Mouse (Mus musculus): ENCODE measurements around the gene Rarres2.
"Not testable (repeated sequence)": the region's sequence is repeated elsewhere in the genome, so short reads cannot be mapped to it uniquely, and the experiment has no call there.

The Rarres2 gene

GRCm38 (mm10) chr6:48541560-48542450 lies 30.8 kb downstream of the Rarres2 start:
- DNase-seq (ENCODE audit: low read depth in 2 of 2, low spot score in 2 of 2), result no peak

DNA sequence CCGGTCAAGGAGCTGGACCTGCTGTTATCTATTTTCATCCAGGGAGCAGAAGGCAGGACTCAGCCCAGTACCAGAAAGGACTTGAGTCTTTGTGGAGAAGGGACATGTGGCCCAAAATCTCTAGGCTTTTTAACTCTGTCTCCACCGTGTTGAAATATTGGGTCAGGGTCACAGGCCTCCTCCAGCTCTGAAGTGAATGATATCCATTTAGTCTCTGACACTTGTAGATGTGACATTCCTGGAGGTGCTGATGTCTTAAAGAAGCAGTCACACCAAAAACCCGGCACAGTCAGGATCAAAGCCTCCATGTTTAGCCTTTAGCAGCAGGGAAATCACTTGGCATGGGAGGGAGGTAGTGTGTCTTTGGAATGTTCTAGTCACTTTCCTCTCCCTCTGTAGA lies 31.9 kb downstream of the Rarres2 start:
- DNase-seq (ENCODE audit: low read depth in 2 of 2, low spot score in 2 of 2), result no peak

DNA sequence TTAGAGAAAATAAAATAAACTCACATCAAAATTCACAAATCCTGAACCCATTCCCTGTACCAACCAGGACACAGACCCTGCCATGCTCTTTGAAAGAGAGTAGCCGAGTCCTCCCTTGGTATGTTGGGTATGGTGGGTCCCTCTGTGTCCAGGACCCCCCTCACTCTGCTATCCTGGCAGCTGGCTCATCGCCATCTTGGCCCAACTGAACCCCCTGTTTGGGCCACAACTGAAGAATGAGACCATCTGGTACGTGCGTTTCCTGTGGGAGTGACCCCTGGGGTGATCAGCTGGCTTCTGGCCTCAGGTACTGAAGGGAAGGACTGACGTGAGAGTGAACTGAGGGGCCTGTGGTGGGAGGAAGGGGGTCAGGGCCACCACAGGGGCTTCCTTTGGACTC lies 32.7 kb downstream of the Rarres2 start:
- DNase-seq (ENCODE audit: low read depth in 2 of 2, low spot score in 2 of 2), result no peak

GRCm38 (mm10) chr6:48538841-48539737 lies 33.5 kb downstream of the Rarres2 start:
- DNase-seq (ENCODE audit: low read depth in 2 of 2, low spot score in 2 of 2), result peak; percentile 65 to 75

- DNase-seq (ENCODE audit: low read depth in 2 of 2, low spot score in 2 of 2), result no peak
These were observed 35.3 kb downstream of the Rarres2 start, which contains the start of gene Atp6v0e2 for GRCm38 (mm10) chr6:48537105-48537954. Gene Atp6v0e2, plus strand, starts transcription at chr6:48537615.

- DNase-seq (ENCODE audit: low read depth in 2 of 2, low spot score in 2 of 2), result no peak
These were observed 36.5 kb downstream of the Rarres2 start for GRCm38 (mm10) chr6:48536091-48536490.

GRCm38 (mm10) chr6:48534913-48535312 lies 37.7 kb downstream of the Rarres2 start:
- no peak for DNase-seq (ENCODE audit: low read depth in 2 of 2, low spot score in 2 of 2)

GRCm38 (mm10) chr6:48533475-48533874 lies 39.1 kb downstream of the Rarres2 start:
- no peak for DNase-seq (ENCODE audit: low read depth in 2 of 2, low spot score in 2 of 2)

DNA sequence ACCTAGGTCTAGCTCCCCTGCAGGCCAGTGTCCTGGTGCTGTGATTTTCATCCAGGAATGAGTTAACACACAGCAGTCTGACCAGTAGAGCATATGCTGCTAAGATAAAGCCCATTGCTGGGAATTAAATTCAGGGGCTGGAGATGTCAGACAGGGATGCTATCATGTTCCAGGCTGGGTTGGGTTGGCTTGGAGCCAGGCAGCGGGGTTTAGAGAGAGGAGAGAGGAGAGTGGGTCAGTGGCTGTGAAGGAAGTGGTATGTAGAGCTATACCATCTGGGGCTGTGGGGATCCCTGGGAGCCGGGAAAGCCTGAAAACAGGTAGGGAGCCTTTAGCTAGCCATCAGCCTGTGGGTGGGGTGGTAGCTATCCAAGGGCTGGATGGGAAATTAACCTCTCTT lies 41.7 kb downstream of the Rarres2 start:
- no peak for DNase-seq (ENCODE audit: low read depth in 2 of 2, low spot score in 2 of 2)

- DNase-seq (ENCODE audit: low read depth in 2 of 2, low spot score in 2 of 2), result no peak
These were observed 42.6 kb downstream of the Rarres2 start for GRCm38 (mm10) chr6:48529871-48530440.

DNA sequence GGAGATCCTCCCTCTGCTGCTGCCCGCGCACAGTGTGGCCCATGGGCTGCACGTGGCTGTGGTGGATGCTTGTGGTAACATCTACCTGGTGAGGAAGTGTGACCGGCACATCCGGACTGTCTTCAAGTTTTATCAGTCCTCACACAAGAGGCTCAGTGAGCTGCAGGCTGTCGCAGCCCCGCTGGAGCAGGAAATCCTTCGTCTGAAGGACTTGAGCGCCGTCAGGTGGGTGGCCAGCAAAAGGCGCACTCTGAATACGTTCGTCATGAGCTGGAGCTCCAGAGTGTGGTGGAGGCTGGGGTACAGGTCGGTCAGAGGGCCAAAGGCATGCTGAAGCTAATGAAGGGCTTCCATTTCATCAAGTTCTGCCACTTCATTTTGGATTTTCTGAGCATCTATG lies 43.3 kb downstream of the Rarres2 start:
- no peak for DNase-seq (ENCODE audit: low read depth in 2 of 2, low spot score in 2 of 2)

DNA sequence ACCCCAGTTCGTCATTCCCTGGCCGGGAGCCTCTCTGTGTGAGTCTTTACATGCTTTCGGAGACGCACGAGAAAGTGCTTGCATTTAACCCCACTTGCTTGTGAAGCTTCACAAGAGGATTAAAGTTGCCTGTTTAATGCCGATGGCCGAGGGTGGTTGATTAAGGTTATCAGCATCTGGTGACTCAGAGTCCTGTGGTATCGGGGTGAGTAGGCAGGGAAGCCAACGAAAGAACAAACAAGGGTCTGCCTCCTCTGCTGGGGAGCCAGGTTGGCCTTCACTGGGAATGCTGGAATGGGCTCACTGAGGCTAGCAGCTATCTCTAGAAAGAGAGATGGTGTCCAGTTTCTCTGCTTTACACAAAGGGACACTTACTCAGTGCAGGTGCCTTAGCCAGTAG lies 44.7 kb downstream of the Rarres2 start:
- DNase-seq (ENCODE audit: low read depth in 2 of 2, low spot score in 2 of 2), result no peak

GRCm38 (mm10) chr6:48524882-48525281 lies 47.7 kb downstream of the Rarres2 start:
- DNase-seq (ENCODE audit: low read depth in 2 of 2, low spot score in 2 of 2), result not testable (repeated sequence)
